Mouse (Mus musculus): ENCODE results near the gene Runx2.

The Runx2 gene

DNA sequence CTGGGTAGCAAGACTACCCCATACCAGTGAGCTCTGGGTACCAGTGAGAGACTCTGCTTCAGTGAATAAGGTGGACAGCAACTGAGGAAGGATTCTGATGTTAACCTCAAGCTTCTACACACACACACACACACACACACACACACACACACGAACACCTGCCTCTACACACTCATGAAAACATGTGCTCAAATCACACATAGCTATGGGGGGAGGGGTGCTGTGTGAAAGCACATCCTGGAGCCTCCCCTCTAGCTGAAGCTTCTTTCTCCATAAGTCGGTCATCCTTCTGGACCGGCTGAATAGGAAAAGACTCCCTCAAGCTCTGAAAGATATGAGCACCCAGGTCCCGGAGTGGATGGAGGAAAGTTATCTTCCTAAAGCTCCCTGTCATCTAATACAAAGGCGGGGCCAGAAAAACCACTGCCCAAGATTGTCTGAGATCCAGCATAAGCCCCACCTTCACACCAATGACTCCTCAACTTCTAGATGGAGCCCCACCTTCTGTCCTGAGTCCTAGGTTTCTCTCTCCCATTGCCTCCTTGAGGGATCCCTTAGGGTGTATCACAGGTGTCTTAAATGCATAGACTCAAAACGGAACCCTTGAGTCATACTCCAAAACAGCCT, 152.4 kb downstream of the Runx2 start:
- DNase-seq (ENCODE audit: low spot score), result no peak

DNA sequence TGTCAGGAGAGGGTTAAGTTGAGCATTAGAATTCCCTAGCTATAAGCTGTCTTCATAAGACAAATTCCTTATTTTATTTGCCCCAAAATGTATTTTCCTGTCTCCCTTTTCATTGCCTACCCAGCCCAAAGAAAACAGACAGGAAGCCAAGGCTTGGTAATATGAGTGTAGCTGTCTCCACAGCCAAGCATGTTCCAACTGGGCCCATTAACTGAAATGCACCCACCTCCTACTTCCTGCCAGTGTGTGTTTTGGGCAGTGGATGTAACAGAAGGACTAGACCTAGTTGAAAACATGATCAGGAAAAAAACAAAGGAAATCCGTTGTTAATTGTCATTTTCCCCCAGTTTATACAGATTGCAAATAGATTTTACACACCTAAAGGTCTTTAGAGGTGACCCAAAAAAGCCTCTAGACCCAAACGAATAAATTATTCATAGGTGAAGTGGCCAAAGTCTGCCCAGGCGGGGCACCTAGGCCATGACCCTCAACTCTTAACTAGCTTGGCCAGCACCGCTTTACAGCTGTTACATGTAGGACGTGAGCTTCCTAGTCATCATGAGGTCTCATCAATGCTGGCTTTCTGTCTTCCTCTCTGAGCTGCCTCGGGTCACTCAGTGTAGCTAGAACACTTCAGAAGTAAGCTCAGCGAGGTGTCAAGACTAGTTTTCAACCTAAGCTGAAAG, 154.3 kb downstream of the Runx2 start:
- DNase-seq (ENCODE audit: low spot score), result no peak

DNA sequence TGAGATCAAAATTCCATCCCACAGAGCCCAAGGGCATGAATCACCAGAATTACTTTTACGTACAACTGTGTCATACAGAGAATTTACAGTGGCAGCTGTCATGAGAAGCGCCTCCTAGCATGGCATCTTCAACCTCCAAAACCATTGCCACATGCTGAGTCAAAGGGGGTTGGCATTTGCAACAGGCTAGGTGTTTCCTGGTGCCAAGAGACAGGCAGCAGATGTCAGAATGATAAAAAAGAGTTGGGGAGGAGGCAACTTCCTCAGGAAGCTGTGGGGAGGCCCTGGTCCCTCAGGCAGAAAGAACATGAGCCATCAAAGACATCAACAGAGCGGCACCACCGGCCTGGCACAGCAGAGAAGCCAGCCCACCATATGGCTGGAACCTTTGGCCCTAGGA, 160.1 kb downstream of the Runx2 start:
- DNase-seq (ENCODE audit: low spot score), result no peak

DNA sequence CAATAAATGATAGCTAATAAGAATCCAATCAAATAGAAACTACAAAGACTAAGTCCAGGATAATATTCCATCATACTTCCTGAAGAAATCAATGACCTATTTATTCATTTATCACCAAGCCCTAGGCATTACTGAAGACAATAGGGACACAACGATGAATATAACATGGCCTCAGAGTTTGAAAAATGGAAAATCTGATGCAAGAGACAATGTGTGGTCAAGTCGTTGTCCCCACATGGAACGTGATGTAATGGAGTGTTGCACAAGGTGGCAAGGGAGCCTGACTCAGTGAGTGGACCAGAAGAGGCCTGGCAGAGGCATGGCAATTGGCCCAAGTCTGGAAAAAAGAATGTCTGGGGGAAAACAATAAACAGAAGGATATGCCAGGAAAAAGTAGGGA, 161.5 kb downstream of the Runx2 start:
- DNase-seq (ENCODE audit: low spot score), result no peak

DNA sequence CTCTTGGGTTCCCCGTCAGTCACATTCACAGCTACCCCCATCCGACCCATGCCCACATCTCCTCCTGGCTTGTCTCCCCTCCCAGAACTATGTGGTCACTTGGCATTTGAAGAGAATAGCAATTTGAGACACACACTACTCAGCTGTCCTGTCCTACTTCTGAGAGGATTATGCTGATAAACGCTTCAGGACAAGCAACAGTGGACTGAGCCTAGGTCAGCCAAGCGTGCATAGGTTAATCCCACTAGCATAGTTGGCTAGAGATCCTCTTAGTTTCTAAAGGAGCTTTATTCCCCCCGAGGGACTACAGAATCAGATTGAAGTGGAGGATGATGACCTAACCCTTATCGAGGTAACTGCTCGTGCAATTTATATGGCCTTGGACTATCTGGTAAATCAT, 162.5 kb downstream of the Runx2 start:
- no peak for DNase-seq (ENCODE audit: low spot score)

DNA sequence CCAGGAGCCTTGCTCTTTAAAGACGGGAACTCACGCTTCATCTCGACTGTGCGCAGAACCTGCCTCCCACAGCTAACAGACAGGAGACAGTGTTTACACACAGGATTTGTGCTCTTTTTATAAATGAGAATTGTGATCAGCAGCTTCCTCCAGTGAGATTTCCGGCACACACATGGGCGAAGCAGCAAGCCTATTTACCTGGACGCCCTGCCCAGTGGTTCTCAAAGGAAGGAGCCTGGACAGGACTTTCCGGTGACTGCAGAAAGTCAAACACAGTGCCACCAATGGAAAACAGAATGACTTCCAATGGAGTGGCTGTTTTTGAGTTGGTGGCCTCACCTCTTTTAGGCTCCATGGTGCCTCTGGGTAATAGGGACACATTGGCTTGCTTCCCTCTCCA, 163.0 kb downstream of the Runx2 start:
- DNase-seq (ENCODE audit: low spot score), result no peak

DNA sequence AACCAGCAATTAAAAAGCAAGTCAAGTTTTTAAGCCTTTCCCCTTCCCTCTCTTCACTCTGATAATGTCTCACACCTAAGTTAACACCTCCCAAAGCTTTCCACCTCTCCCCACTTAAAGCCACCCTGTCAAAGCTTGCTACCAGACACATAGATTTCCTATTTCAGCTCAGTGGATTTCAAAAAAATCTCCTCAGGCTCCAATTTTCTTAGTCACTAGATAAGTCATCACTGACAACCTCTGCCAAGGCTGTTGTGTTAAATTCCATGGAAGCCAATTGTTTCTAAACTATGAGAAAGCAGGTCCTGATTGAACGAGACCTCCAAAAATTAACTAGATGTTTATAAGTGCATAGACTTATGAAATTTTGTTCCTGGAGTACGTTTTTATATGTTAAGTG, 164.2 kb downstream of the Runx2 start:
- no peak for DNase-seq (ENCODE audit: low spot score)

DNA sequence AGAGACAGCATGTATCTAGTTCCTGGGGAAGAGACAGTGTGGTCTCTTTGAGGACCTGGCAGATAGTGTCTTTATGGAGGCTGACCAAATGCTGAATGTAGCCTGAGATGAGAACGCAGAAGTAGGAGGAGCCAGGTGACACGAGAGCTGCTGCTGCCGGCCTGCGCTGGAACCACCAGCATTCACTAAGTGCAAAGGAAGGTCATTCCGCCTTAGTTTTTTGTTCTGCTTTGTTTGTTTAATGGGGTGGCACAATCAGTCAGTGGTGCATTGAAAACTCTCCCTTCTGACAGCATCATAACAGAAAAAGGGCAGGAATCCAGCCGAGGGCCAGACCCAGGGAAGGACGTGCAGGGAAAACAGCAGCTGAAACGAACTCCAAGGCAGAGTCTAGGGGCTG, 165.5 kb downstream of the Runx2 start:
- DNase-seq (ENCODE audit: low spot score), result no peak

DNA sequence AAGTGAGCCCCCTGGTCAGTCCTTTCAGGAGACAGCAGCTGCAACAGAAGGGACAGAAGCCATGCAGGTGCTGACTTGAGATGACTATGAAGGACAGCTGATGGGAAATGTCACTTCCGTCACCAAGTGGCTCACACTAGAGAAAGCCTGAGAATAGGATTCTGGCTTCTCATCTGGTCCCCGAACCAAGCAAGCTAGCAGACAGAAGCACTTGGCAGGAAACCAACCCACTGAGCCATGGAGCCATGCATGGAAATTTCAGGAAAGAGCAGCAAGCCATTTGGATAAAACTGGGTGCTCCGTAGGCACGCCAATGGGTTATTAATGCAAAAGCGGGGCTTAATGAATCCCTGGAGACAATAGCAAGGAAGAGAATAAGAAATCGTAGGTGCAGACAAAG, 166.7 kb downstream of the Runx2 start:
- DNase-seq (ENCODE audit: low spot score), result peak; percentile 41

DNA sequence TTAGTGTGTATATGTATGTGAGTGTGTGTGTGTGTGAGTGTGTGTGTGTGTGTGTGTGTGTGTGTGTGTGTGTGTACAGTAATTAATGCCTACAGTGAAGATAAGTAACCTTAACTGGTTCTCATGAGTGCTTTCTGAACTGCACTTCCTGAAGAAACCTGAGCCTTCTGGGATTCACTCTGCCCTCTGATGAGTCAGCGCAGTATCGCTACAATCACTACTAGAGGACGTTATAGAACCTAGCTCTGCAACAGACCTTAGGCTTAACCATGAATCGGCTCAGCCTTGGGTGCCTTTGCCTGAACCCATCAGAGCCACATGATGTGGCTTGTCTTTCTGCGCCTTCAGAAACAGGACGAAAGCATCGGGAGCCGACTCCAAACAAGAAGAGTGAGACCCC, 169.5 kb downstream of the Runx2 start:
- no peak for DNase-seq (ENCODE audit: low spot score)

DNA sequence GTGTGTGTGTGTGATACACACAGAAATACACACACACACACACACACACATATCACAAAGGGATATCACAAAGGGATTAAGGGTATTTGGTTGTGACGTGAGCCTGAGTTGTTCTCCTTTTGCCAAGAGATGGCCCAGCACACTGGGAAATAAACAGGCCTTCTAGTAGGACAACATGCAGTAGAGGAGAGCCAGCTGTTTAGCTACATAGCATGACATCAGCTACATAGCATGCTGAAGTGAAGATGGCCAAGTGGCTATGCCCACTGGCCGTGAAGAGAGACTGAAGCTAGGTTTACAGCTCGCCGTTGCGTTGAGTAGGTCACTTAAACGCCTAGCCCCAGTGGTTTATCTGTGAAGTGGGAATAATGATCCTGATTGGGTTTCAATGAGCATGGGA, 171.3 kb downstream of the Runx2 start:
- DNase-seq (ENCODE audit: low spot score), result no peak

DNA sequence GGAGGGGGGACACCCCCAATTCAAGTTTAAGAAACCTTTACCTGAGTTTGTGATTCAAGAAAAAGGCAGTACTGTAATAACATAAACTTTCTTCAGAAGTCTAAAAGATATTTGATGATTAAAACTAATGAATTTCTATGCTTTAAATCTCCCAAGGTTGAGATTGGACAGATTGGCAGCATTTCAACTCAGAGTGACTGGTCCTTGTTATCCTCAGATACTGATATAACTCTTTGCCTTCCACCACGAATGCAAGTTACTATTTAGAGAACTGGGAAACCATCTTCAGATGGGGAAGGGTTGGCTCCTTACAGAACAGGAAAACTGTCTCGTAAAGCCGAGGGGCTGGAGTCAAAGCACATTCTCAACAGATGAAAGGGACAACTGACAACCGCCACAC, 172.5 kb downstream of the Runx2 start:
- no peak for DNase-seq (ENCODE audit: low spot score)

DNA sequence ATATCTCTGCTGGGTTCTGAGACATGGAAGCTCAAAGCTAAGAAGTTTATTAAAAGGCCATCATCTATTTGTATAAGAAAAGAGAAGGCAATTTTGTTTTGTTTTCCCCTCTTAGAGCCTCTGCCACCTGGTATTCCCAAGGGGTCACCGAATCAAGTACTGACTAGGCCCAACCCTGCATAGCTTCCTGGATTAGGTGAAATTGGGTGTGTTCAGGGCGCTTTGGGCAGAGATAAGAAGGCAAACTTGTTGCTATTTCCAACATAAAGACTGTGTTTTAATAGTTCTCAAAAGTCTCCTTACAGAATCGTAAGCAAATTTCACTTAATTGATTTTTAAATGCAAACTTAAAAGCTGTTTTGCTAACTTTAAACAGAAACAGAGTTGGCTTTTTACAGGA, 173.7 kb downstream of the Runx2 start:
- no peak for DNase-seq (ENCODE audit: low spot score)

DNA sequence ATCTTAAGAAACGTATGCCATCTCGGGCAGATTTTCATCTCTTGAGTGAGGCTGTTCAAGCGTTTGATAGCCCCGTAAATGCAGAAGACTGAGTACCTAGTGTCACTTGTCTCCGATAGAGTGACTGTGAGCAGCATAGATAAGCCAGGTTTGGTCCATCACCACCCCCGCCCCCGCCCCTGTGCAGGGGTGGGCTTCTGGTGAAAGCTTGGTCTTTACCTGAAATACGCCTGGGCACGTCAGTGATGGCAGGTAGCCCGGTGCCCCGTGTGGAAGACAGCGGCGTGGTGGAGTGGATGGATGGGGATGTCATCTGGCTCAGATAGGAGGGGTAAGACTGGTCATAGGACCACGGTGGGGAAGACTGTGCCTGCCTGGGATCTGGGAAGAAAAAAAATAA, 175.2 kb downstream of the Runx2 start:
- no peak for DNase-seq (ENCODE audit: low spot score)

DNA sequence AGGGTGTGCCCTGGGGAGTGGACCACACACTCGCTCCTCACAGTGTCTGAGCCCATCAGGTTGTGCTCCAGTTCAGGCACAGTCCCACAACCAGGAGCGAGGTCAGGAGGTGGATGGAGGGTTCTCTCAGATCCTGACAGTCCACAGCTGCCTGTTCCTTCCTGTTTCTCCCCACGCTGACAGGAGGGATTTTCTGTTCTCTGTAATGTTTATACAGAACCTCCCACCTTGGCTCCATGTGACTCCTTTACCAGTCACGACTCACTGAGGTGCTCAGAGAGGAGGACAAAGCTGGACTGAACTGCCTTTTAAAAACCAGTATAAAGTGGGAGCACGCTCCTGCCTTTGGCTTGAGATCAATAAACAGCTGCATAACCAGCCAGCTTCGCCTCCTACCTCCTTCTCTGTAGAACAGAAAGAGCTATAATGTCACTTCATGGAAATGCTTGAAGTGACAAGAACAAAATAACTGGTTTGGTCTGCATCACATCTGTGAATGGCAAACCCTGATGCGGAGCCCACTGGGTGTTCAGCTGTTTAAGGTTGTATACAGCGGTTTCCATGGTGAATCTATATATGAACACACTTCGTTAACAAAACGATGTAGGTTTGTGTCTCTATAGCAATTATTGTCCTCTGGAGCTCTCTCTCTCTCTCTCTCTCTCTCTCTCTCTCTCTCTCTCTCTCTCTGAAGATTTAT, 177.3 kb downstream of the Runx2 start:
- no peak for DNase-seq (ENCODE audit: low spot score)

DNA sequence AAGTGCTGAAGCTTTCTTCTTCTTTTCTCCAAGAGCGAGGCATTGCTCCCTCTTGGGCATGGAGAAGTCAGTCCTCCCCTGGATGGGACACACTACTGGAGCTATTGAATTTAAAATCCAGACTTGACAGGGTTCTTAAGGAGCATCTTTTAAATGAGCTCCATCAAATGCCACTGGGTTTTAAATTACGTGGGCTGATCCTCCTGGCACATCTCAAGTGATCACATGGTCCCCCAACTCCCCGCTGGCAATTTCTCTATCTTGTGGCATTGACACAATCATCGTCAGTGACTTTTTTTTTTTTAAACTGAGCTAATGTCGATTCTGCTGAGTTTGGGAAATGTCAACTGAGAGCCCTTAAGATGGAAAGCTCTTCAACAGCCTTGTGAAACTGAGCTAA, 180.1 kb downstream of the Runx2 start:
- no peak for DNase-seq (ENCODE audit: low spot score)

DNA sequence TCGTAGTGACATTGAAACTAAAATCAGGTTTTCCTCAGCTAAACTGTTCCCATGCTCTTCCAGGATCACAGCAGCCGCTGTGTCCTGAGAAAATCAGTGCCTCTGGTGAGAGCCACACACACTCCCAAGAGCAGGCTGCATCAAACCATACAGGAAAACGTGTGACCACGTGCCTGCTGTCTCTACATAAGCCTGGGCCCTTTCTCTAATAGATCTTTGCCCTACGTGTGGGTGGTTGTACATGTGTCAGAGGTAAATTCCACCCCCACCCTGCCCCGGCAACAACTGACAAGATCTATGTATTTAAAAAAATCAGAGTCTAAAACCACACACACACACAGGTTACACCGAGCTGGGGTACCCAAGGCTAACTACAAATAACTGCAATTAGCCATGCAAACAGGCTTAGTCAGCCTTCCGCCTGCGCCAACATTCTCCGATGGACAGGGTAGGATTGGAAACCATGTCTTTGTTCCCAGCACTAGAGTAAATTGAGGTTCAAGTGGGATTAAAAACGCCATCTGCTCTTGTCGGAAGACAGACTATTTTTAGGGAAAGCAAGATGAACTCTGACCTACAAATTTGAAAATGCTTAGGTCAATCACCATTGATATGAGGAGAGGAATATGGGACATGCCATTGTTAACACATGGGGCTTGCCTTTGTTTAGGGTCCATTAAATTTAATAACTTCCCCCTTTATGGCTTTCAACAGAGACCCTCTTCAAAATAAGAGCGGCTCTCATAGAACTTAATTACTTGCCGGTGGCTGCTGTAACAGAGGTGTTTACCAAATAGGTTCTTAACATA, 180.8 kb downstream of the Runx2 start:
- DNase-seq (ENCODE audit: low spot score), result no peak

DNA sequence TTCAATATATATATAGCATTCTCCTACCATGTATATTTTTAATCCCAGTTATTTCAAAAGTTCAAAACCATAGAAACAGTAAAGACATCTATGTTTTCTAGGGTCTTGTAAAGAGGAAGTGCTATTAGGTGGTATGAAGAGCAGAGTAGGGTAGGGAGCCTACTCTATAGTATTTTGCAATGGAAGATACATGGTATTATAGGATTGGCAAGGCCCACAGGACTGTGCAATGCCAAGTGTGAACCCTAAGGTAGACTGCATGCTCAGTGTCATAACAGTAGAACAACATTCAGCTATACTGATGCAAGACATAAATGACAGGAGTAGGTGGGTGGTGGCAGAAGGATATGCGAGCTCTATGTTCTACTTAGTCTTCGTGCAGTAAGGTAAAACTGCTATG, 181.7 kb downstream of the Runx2 start:
- no peak for DNase-seq (ENCODE audit: low spot score)

DNA sequence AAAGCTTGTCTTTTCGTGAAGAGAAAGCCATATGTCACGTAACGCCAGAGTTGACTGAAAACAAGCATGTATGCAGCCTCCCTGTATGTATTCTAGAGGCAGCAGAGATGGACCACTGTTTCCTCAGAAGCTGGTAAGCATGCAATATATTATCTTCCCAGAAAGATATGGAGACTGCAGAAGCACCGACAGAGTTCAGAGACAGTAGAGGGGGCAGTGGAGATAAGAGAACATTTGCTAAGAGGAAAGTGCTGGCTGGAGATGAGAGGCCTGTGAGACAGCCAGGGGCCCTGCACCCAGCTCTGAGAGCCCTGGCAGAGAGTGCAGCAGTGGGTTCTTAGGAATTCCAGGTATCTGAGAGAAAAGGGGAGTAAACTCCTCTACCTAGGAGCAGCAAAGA, 182.3 kb downstream of the Runx2 start:
- DNase-seq (ENCODE audit: low spot score), result no peak

DNA sequence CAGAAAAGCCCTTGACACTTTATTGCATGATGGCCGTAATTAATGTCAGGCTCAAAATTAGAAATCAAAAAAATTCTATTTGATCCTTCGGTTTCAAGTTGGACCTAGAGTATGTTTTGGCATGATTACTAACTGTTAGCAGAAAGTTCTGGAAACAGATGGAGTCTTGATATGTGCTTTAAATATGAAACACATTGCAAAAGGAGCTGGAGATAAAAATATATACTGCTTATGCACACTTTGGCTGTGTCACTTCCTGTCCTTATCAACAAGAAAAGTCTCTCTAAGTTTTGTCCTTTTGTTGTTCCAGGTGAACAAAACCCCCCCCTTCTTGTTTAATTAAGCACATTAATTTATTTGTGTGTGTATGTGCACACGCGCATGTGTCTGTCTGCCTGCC, 183.0 kb downstream of the Runx2 start:
- no peak for DNase-seq (ENCODE audit: low spot score)

DNA sequence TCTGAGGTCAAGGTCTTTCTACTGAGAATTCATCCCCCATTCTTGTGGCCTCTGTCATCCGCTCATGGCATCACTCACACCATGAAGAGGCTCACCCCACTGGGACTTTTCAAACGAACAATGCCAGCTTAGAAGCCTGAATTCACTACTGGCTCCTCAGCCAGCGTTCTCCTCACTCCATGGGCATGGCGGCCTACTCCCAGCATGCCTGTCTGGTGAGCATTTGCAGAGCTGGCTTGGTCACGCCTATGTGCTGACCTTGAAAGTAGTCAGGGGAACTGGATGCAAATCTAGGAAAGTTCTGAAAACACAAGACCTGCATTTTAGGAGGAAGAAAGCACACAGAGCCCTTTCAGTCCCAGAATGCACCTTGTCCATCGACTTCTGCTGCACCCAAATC, 187.3 kb downstream of the Runx2 start:
- no peak for DNase-seq (ENCODE audit: low spot score)

DNA sequence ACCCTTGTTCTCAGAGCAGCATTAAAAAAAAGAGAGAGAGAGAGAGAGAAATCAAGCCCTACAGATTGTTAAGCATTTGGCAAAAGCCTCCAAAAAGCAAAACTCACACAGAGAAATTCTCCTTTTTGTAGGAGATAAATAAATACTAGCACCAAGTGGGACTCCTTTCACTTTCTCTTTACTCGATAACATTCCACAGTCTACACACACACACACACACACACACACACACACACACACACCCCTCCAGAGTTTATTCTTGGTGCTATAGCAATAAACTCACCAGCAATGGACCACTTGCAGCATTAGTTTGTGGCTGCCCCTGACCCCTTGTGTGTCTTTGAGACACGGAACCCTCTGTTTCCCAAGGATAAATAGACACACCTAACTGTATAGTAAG, 190.9 kb downstream of the Runx2 start:
- DNase-seq (ENCODE audit: low spot score), result no peak

DNA sequence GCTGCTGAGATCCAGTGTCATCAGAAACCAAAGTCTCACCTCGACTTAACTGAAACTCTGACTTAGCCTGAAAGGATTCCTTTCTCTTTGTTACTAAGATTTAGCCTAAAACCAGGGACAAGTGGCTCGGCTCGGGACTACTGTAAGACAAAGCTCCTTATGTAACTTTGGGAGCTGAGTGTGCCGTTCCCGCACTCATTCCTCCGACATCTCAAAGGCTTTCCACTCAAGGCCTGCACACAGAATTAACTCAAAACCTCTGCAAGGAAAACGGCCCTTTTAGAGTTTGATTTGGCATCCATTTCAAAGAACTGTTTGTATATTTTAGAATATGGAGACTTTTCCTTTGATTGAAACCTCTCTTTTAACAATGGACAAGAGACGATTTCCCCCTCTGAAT, 191.3 kb downstream of the Runx2 start:
- no peak for DNase-seq (ENCODE audit: low spot score)

Measured in layer of hippocampus, adult 11-12 months (tissue).